Mouse (Mus musculus): ENCODE measurements around the gene Gm28038.

DNA sequence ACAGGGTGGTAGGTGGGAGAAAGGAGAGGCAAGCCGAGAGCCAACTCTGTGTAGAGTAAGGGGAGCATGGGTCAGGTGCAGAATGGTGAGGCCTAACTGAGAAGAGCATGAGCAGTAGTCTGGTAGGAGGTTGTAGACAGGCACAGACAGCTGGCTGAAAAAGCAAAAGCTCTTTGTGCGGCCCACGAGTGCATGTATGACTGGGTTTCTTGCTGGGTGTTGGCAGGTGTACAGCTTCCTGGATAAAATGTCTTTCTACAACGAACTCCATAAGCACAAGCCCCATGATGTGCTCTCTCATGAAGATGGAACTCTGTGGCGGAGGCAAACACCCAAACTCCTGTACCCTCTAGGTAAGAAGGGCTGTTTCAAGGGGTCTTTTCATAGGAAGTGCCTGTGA is 36.1 kb downstream of the Gm28038 start:
- TF ChIP-seq CTCF (IDR thresholded peaks at IDR 0.05 in 2 of 3, conservative IDR thresholded peaks at IDR 0.05 in 1 of 3; ENCODE audit: control insufficient read depth in 1 of 3, insufficient read depth in 1 of 3, low read depth in 2 of 3, low read length in 3 of 3, poor library complexity in 1 of 3, severe bottlenecking in 1 of 3) (no peak), POLR2A (IDR thresholded peaks at IDR 0.05; ENCODE audit: control insufficient read depth in 1 of 2, insufficient read depth in 1 of 2, low read depth in 1 of 2, low read length in 2 of 2, poor library complexity in 1 of 2) (no peak), KAT2A (conservative IDR thresholded peaks at IDR 0.05; ENCODE audit: low read depth, low read length) (no peak), ZKSCAN1 (IDR thresholded peaks at IDR 0.05; ENCODE audit: low read depth, low read length) (no peak), USF2 (IDR thresholded peaks at IDR 0.05; ENCODE audit: borderline replicate concordance in 1 of 2, insufficient read depth in 1 of 2, low read depth in 1 of 2, low read length in 2 of 2) (no peak)

Measured in MEL (cell line).